Mouse (Mus musculus): ENCODE data around the gene Ntmt1.
A peak's percentile ranks its signal among the peaks of the same experiment; 100 is the strongest.

GRCm38 (mm10) chr2:30826825-30827748 is 19.5 kb downstream of the Ntmt1 start:
- TF ChIP-seq CTCF (conservative IDR thresholded peaks at IDR 0.05; ENCODE audit: insufficient read depth, insufficient read length, low read depth, low read length) (peak; percentile 30), POLR2A (IDR thresholded peaks at IDR 0.05; ENCODE audit: low read depth, low read length) (no peak)

All from kidney, adult 2 months (tissue).